Mouse (Mus musculus) liver, adult 2 months (tissue): ENCODE measurements around the gene Kcna3.

ENCODE experiments used
- CTCF ChIP-seq: fragments of 200-500 bp; IDR thresholded peaks from 2 replicates; pipeline ENCODE4 v1.5.1; 2011; ENCODE audit warnings: low read depth, low read length, control low read depth
- POLR2A ChIP-seq: fragments of 200-500 bp; IDR thresholded peaks from 2 replicates; pipeline ENCODE4 v1.6.1; 2011; ENCODE audit warnings: low read length, control low read depth; ENCODE audit not compliant: insufficient read depth; ENCODE audit errors: extremely low read depth

DNA sequence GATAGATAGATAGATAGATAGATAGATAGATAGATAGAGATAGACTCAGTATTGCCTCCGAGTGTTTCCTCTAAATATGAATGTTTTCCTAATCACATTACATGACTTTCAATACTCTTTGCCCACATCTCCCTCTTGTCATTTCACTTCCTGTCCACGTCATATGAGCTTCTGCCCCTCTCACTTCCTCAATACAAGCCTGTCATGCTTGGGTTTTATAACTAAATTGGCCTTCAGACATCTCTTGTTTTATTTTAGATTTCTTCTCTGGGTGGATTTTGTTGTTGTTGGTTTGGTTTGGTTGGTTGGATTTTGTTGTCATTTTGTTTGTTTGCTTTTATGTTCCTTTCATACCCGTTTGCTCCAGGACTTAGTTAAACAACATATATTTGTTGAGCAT is 48.6 kb downstream of the Kcna3 start:
- TF ChIP-seq CTCF (no peak), POLR2A (no peak)
